Mouse (Mus musculus) lung, embryonic 16.5 days (tissue): ENCODE measurements around the gene Zfp931. TPM values are rescaled to one million over a fixed set of nuclear protein-coding genes. Genes with fewer than 3 reads are reported as not detected.
"Not testable (repeated sequence)": the region's sequence is repeated elsewhere in the genome, so short reads cannot be mapped to it uniquely, and the experiment has no call there.

Source experiments
- ATAC-seq: fragments of 200-750 bp; cut with Nextera tagmentation; 2 replicates; pipeline ENCODE4 v1.8.0; 2017; ENCODE audit warnings: low read depth, mild to moderate bottlenecking, moderate library complexity
- H3K27ac ChIP-seq: fragments of 300-500 bp; sonication (generic); 2 replicates; pipeline ENCODE4 v1.5.1; 2014; ENCODE audit warnings: mild to moderate bottlenecking, control low read depth, low read length
- H3K27me3 ChIP-seq: fragments of 300-500 bp; sonication (generic); 2 replicates; pipeline ENCODE4 v1.6.1; 2014; ENCODE audit warnings: low read depth, low read length, mixed read lengths; ENCODE audit not compliant: control insufficient read depth, insufficient read depth
- H3K36me3 ChIP-seq: fragments of 300-500 bp; sonication (generic); 2 replicates; pipeline ENCODE4 v1.6.1; 2014; ENCODE audit warnings: low read length; ENCODE audit not compliant: control insufficient read depth, insufficient read depth
- H3K4me1 ChIP-seq: fragments of 300-500 bp; sonication (generic); replicated peaks from 2 replicates; pipeline ENCODE4 v1.6.1; 2014; ENCODE audit warnings: low read length, mixed read lengths; ENCODE audit not compliant: control insufficient read depth, insufficient read depth
- H3K4me2 ChIP-seq: fragments of 300-500 bp; sonication (generic); 2 replicates; pipeline ENCODE4 v1.6.1; 2014; ENCODE audit warnings: low read depth, low read length, control low read depth
- H3K4me3 ChIP-seq: fragments of 300-500 bp; sonication (generic); 2 replicates; pipeline ENCODE4 v1.5.1; 2014; ENCODE audit warnings: mild to moderate bottlenecking, low read length, control low read depth
- H3K9ac ChIP-seq: fragments of 300-500 bp; sonication (generic); 2 replicates; pipeline ENCODE4 v1.6.1; 2014; ENCODE audit warnings: low read length, control low read depth
- H3K9me3 ChIP-seq: fragments of 300-500 bp; sonication (generic); 2 replicates; pipeline ENCODE4 v1.6.1; 2016; ENCODE audit warnings: low read length; ENCODE audit not compliant: control insufficient read depth
- WGBS: fragments of 180-500 bp; shearing (Covaris S2); extraction: QIAGEN DNeasy Blood & Tissue Kit; methylation state at CpG from one replicate; pipeline ENCODE4 v1.1.7; 2014; 5-methylcytosine and 5-hydroxymethylcytosine counted together
- polyA plus RNA-seq: library from polyadenylated mRNA; unstranded; fragments of >200 nt; fragmentation: Nextera tagmentation; extraction: Ambion mirVana; gene quantifications from 2 replicates; pipeline ENCODE4 v1.2.1, GENCODE M21; 2015

Zfp931 gene
- polyA plus RNA-seq, 1 experiment from 2014 or later: 20.5 TPM

DNA sequence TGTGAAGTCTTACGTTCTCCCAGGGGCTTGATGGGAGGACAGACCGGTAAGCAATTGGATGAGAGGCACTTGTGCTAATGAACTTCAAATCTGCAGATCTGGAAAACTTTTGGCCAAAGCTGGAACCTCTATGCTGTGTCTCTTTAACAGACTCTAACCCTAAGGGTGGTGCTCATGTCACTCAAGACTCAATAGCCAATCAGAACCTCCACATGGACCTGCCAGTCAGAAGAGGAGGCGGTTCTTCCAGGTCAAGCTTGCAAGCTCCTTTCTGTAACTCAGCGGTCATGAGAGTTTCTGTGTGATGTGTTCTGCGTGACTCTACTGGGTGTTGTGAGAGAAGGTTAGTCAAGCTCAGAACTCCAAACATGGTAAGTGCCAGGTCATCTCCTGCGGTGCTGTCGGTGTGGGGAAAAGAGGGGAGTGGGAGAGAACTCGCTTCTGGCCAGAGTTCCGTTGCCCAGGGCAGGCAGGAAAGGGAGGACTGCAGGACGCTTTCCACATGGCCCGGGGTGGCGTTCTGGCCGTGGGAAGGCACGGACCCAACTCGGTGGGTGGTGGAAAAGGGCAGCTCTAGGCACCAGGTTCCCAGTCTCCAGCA is 55.2 kb downstream of the Zfp931 start, which contains the start of gene Zfp971:
Gene Zfp971, plus strand, starts transcription at position 274 of the 601 bp plus-strand sequence.
- not testable (repeated sequence) for H3K4me1 ChIP-seq, ATAC-seq, H3K36me3 ChIP-seq, H3K27me3 ChIP-seq, H3K27ac ChIP-seq, H3K9me3 ChIP-seq
- WGBS: under 1% methylated on average over 13 of the region's 15 CpGs
- H3K4me3 ChIP-seq: peak within 1 kb of the TSS; percentile 63
- peak within 1 kb of the TSS; percentile 45 for H3K4me2 ChIP-seq
- H3K9ac ChIP-seq: peak within 1 kb of the TSS; percentile 68

DNA sequence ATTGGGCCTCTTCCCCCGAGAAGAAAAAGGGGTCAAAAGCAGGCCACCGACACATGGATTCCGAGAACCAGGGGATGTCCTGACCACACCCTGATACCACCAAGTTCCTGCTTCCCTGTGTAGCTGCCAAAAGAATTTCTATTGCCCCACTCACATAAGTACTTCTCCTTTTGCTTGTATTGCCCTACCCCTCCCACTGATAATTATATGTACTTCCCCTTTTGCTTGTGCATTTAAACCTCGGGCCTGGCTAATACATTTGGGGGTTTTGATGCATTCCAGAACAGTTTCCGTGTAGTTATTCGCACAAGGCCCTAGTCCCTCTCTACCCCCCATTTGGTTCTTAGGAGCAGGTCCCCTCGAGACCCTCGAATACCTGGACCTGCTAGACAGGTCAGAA is 57.5 kb downstream of the Zfp931 start:
- not testable (repeated sequence) for ATAC-seq, H3K4me2 ChIP-seq, H3K9me3 ChIP-seq, H3K4me1 ChIP-seq, H3K4me3 ChIP-seq, H3K9ac ChIP-seq, H3K27ac ChIP-seq, H3K36me3 ChIP-seq, H3K27me3 ChIP-seq
- 67% methylated on average over 8 of the region's 8 CpGs for WGBS

DNA sequence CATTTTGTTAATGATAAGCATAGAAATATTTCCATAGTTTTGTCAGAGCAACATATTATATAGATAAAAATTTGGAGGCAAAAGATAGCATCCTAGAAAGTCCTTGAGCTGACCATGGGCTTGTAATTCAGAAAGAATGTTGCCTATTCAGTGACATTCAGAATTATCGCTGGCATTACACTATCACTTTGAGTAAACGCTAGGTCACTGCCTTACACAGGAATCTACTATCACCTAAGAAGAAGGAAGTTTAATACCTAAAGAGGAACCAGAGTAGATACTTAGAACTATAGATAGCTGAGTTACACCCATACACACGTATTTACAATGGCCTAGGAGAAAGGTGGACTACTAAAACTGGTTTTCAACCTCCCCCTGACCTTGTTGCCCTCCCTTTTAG is 58.8 kb downstream of the Zfp931 start:
- not testable (repeated sequence) for H3K27ac ChIP-seq, H3K36me3 ChIP-seq, H3K27me3 ChIP-seq, H3K4me2 ChIP-seq, H3K9ac ChIP-seq, ATAC-seq, H3K4me1 ChIP-seq, H3K9me3 ChIP-seq, H3K4me3 ChIP-seq
- WGBS: 83% methylated on average over 3 of the region's 3 CpGs

Other genes starting within 250 kb of the Zfp931 start
- gene Gm14325, start 238.1 kb downstream of the Zfp931 start, polyA plus RNA-seq: 36.4 and 41.8 TPM in 2 replicates
- gene Gm14327, start 181.4 kb downstream of the Zfp931 start, polyA plus RNA-seq: 5.2 and 6.0 TPM in 2 replicates
- gene Zfp972, start 152.9 kb downstream of the Zfp931 start, polyA plus RNA-seq: 0.54 and 0.55 TPM in 2 replicates
- gene Gm14326, start 121.2 kb downstream of the Zfp931 start, polyA plus RNA-seq: 19.1 and 20.2 TPM in 2 replicates
- 12.8 and 13.9 TPM in 2 replicates for gene Zfp971, start 55.2 kb downstream of the Zfp931 start, polyA plus RNA-seq
- gene Phactr3, start 40.5 kb upstream of the Zfp931 start, polyA plus RNA-seq: 0.70 and 0.87 TPM in 2 replicates